Mouse (Mus musculus) megakaryocyte, adult 5-6 weeks (primary cell): ENCODE data around the gene Khdrbs1. TPM values are rescaled to one million over a fixed set of nuclear protein-coding genes. Genes with fewer than 3 reads are reported as not detected.

Experiments used
- ATAC-seq: 2 replicates; pipeline ENCODE4 v1.8.0; 2016; ENCODE audit warnings: mild to moderate bottlenecking, inconsistent platforms; ENCODE audit not compliant: poor library complexity, severe bottlenecking
- total RNA-seq, 2 experiments: library from RNA; stranded (forward) in 1 of 2; stranded (reverse) in 1 of 2; fragments of 153-499, 151-499 nt in 1 of 2; fragments of 221-1000, 200-1000 nt in 1 of 2; gene quantifications; 2 replicates each; pipeline versions ENCODE4 v1.2.3 to v1.2.4; 2015 to 2017

Gene Khdrbs1
- total RNA-seq, 2 experiments from 2014 or later, result 69.9 to 94.7 TPM

GRCm38 (mm10) chr4:129683901-129684493, 58.1 kb downstream of the Khdrbs1 start:
- no peak for ATAC-seq

DNA sequence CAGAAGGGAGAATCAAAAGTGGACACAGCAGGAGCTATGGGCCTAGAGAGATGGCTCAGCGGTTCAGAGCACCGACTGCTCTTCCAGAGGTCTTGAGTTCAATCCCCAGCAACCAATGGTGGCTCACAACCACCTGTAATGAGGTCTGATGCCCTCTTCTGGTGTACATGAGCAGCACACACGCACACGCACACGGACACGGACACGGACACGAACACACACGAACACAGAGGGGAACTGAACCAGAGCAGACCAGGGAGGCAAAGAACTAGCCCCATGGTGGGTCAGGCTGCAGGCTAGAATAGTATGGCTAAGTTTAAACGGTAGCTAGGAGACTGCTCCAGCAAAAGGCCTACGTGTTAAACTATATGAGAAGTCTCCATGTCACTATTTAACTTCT, 60.3 kb downstream of the Khdrbs1 start:
- ATAC-seq, result no peak

DNA sequence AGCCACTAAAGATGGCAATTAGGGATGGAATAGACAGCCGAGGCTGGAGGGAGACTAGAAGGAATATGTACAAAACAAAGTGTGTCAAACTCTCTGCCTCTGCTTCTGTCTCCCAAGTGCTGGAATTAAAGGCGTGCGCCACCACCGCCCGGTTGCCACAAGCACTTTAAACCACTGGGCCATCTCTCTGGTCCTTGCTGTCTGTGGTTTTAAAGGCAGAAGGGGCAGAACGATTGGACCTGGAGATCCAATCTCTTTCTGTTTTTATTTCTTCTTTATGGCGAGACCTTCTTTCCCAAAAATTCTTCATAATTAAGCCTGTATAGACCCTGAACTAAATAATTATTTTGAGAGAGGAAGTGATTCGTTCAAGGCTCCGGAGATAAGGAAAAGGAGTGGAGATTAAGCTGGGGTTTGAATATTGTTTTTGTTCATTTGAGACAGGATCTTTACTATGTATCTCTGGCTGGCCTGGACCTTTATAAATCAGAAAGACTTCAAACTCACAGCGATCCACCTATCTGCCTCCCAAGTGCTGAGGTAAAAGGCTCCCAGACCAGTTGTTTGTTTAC, 69.1 kb downstream of the Khdrbs1 start:
- ATAC-seq, result peak; percentile 33; the same call in 1 of the 2 replicates

- peak; percentile 96 for ATAC-seq
Measured at GRCm38 (mm10) chr4:129672083-129672877, 69.8 kb downstream of the Khdrbs1 start, which contains the start of gene Kpna6. Gene Kpna6, minus strand, starts transcription at chr4:129672767.

- peak; percentile 58 for ATAC-seq
Measured at GRCm38 (mm10) chr4:129671491-129672082, 70.5 kb downstream of the Khdrbs1 start.

DNA sequence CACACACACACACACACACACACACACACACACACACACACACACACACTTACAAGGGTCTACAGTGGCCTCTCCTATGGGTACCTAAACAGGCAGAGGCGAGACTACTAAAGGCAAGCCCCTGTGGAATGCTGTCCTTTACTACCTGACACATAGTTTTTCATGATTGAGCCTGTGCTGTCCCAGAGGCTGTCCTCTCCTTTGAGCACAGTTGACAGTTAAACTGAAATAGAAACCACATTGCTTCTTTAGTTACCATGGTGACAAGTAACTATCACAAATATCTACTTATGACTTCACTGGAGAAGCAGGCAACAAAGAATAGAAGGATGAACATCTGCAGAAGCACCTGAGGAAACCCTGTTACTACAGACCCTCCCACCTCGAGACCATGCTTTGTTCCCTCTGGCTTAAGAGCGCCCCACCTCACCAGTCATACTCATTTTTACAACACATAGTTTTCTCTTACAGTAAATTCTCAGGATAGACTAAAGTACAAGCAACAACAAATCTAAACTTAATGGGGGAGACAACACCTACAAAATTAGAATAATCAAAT, 79.8 kb downstream of the Khdrbs1 start:
- no peak for ATAC-seq

GRCm38 (mm10) chr4:129661584-129661983, 80.5 kb downstream of the Khdrbs1 start:
- ATAC-seq, result no peak

GRCm38 (mm10) chr4:129654770-129655169, 87.3 kb downstream of the Khdrbs1 start:
- no peak for ATAC-seq

Other genes with a start within 250 kb of the Khdrbs1 start
- gene Marcksl1, start 228.7 kb downstream of the Khdrbs1 start, total RNA-seq (2015), result 28.5 and 32.6 TPM in 2 replicates
- gene Marcksl1, start 228.7 kb downstream of the Khdrbs1 start, total RNA-seq (2017), result 25.4 and 29.3 TPM in 2 replicates
- gene Hdac1, start 199.6 kb downstream of the Khdrbs1 start, total RNA-seq (2015), result 94.1 and 98.6 TPM in 2 replicates
- gene Hdac1, start 199.6 kb downstream of the Khdrbs1 start, total RNA-seq (2017), result 68.6 and 75.0 TPM in 2 replicates
- 5.6 and 8.2 TPM in 2 replicates for gene Lck, start 168.7 kb downstream of the Khdrbs1 start, total RNA-seq (2015)
- gene Lck, start 168.7 kb downstream of the Khdrbs1 start, total RNA-seq (2017), result 6.0 and 6.9 TPM in 2 replicates
- not detected in 2 replicates for gene Fam167b, start 163.8 kb downstream of the Khdrbs1 start, total RNA-seq (2015)
- not detected in 2 replicates for gene Fam167b, start 163.8 kb downstream of the Khdrbs1 start, total RNA-seq (2017)
- 186 and 204 TPM in 2 replicates for gene Eif3i, start 141.7 kb downstream of the Khdrbs1 start, total RNA-seq (2015)
- gene Eif3i, start 141.7 kb downstream of the Khdrbs1 start, total RNA-seq (2017), result 140 and 156 TPM in 2 replicates
- 104 and 120 TPM in 2 replicates for gene Tmem234, start 141.6 kb downstream of the Khdrbs1 start, total RNA-seq (2015)
- 126 and 128 TPM in 2 replicates for gene Tmem234, start 141.6 kb downstream of the Khdrbs1 start, total RNA-seq (2017)
- gene Dcdc2b, start 128.0 kb downstream of the Khdrbs1 start, total RNA-seq (2015), result 1.0 and 3.5 TPM in 2 replicates
- not detected in 2 replicates for gene Dcdc2b, start 128.0 kb downstream of the Khdrbs1 start, total RNA-seq (2017)
- gene Iqcc, start 123.2 kb downstream of the Khdrbs1 start, total RNA-seq (2015), result 14.3 and 16.6 TPM in 2 replicates
- 6.4 and 7.4 TPM in 2 replicates for gene Iqcc, start 123.2 kb downstream of the Khdrbs1 start, total RNA-seq (2017)
- 49.7 and 68.6 TPM in 2 replicates for gene Ccdc28b, start 118.4 kb downstream of the Khdrbs1 start, total RNA-seq (2015)
- 77.2 and 89.0 TPM in 2 replicates for gene Ccdc28b, start 118.4 kb downstream of the Khdrbs1 start, total RNA-seq (2017)
- 14.6 and 16.3 TPM in 2 replicates for gene Txlna, start 101.2 kb downstream of the Khdrbs1 start, total RNA-seq (2015)
- 55.8 and 68.1 TPM in 2 replicates for gene Txlna, start 101.2 kb downstream of the Khdrbs1 start, total RNA-seq (2017)
- 17.4 and 25.4 TPM in 2 replicates for gene Kpna6, start 69.5 kb downstream of the Khdrbs1 start, total RNA-seq (2015)
- gene Kpna6, start 69.5 kb downstream of the Khdrbs1 start, total RNA-seq (2017), result 20.7 and 21.6 TPM in 2 replicates
- 11.3 and 20.2 TPM in 2 replicates for gene Tmem39b, start 45.5 kb downstream of the Khdrbs1 start, total RNA-seq (2015)
- 2.6 and 10.9 TPM in 2 replicates for gene Tmem39b, start 45.5 kb downstream of the Khdrbs1 start, total RNA-seq (2017)
- 363 and 365 TPM in 2 replicates for gene Ptp4a2, start 68.9 kb upstream of the Khdrbs1 start, total RNA-seq (2015)
- gene Ptp4a2, start 68.9 kb upstream of the Khdrbs1 start, total RNA-seq (2017), result 430 and 463 TPM in 2 replicates
- 0.18 and 0.36 TPM in 2 replicates for gene Spocd1, start 186.9 kb upstream of the Khdrbs1 start, total RNA-seq (2015)
- gene Spocd1, start 186.9 kb upstream of the Khdrbs1 start, total RNA-seq (2017), result 0.08 and 0.44 TPM in 2 replicates
- not detected in 2 replicates for gene Adgrb2, start 242.6 kb upstream of the Khdrbs1 start, total RNA-seq (2015)
- 0.04 and 1.9 TPM in 2 replicates for gene Adgrb2, start 242.6 kb upstream of the Khdrbs1 start, total RNA-seq (2017)